Mouse (Mus musculus): ENCODE results near the gene Gm11214. TPM values are rescaled to one million over a fixed set of nuclear protein-coding genes. Genes with fewer than 3 reads are reported as not detected.

Gm11214 gene
- total RNA-seq (2021): not detected

- intact Hi-C loops (cut with DNase I): no loop called here
- DNase-seq (ENCODE audit: low spot score): no peak
These were observed at the start of gene Gm11214 for GRCm38 (mm10) chr4:63663279-63663678. Gene Gm11214 (minus strand): TSS chr4:63663379.

DNA sequence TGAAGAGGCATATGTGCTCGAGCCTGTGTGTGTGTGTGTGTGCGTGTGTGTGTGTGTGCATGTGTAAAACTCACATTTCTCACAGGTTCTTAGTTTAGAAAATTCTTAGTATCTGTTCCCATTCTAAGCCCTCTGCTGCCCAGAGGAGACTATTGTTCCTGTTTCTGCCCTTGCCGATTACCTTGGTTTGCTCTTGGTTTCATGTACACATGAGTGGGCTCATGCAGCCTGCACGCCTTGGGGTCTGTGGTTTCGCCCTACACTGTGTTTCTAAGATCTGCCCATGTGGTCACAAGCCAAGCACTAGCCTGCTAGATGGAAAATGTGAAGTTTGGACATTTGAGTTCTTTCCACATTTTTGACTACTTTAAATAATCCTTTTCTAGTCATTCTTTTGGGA is 48.7 kb upstream of the Gm11214 start:
- intact Hi-C loops (cut with DNase I): no loop called here
- DNase-seq (ENCODE audit: low spot score): no peak

DNA sequence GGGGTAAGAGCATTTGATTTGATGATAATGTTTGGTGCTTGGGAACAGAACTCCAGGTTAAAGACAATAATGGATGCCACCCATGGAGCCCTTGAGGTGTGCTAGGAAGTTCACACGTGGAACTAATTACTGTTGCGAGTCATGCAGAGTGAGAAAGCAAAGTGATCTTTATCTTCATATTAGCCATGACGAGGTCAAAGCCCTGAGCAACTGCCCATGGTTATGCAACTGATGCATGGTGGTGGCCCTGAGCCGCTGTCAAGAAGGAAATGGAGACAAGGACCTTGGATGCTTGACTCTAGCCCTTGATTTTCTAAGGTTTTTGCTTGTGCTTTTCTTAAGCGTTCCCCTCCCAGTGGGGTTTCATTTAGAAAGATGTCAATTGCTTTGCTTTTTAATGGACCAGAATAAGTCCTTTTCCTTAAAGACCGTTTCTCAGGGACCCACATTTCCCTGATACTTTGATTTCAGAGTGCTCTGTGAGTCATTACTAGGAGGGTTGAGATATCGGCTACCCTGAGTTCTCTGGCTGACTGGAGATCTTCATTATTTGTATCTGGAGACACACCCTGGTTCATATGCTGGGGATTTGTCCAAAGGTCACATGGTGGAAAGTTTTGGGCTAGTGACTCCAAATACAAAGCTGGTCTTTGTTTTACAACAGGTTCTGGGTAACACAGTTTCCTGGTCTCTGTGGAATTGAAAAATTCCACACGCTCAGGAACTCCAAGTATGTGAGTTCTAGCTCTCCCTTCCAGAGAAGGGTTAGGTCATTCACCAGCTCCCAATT is 47.4 kb upstream of the Gm11214 start:
- intact Hi-C loops (cut with DNase I): no loop called here
- DNase-seq (ENCODE audit: low spot score): no peak

- DNase-seq (ENCODE audit: low spot score): no peak
- intact Hi-C loops (cut with DNase I): no loop called here
These were observed 43.2 kb upstream of the Gm11214 start for GRCm38 (mm10) chr4:63706279-63706971.

DNA sequence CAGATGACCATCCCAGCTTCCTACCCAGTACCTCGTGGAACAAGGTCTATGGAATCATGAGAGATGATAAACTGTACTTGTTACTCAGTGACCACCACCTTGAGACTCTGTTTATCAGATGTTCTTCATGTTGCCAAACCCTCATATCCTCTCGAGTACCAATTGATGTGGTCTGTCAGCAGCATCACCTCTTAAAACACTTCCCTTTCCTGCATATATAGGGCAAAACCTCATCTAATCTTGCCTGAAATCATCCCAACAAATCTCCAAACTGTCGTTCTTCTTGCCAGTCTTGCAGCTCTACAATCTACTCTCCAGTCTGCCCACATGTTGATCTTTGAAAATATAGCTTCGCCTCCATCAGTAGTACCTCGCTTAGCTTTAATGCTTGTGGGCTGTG is 41.1 kb upstream of the Gm11214 start:
- intact Hi-C loops (cut with DNase I): no loop called here
- no peak for DNase-seq (ENCODE audit: low spot score)

- DNase-seq (ENCODE audit: low spot score): no peak
- intact Hi-C loops (cut with DNase I): no loop called here
These were observed 40.5 kb upstream of the Gm11214 start for GRCm38 (mm10) chr4:63703686-63704085.

GRCm38 (mm10) chr4:63702006-63702704 is 39.0 kb upstream of the Gm11214 start:
- no peak for DNase-seq (ENCODE audit: low spot score)
- intact Hi-C loops (cut with DNase I): no loop called here

DNA sequence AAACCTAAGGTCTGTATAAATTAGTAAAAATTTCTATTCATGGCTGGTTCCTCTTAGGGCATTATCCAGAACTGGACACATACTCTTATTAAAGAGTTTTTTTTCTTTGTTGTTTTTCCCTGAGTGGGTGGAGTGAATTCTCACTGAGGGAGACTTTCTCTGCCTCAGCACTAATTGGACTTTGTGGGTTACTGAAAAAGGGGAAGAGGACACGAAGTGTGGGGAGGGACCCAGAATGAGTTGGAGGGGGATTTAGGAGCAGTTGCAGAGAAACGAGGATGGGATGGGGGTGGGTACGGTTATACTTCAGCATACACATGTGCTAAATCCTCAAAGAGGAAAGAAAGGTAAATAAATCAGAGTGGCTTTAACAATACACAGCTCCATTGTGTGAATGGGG is 36.6 kb upstream of the Gm11214 start:
- no peak for DNase-seq (ENCODE audit: low spot score)
- intact Hi-C loops (cut with DNase I): no loop called here

GRCm38 (mm10) chr4:63696921-63697320 is 33.7 kb upstream of the Gm11214 start:
- intact Hi-C loops (cut with DNase I): no loop called here
- DNase-seq (ENCODE audit: low spot score): no peak

- intact Hi-C loops (cut with DNase I): no loop called here
- no peak for DNase-seq (ENCODE audit: low spot score)
These were observed 29.2 kb upstream of the Gm11214 start for GRCm38 (mm10) chr4:63692351-63692750.

GRCm38 (mm10) chr4:63687429-63687828 is 24.2 kb upstream of the Gm11214 start:
- intact Hi-C loops (cut with DNase I): loop anchor here (2.0 to 10.0 kb wide), 4 partner anchors 95 to 807 kb away; no protein-coding TSS in a partner anchor
- DNase-seq (ENCODE audit: low spot score): no peak

- intact Hi-C loops (cut with DNase I): loop anchor here (1.0 to 10.0 kb wide), 5 partner anchors 96 to 809 kb away; no protein-coding TSS in a partner anchor
- no peak for DNase-seq (ENCODE audit: low spot score)
These were observed 23.0 kb upstream of the Gm11214 start for GRCm38 (mm10) chr4:63686157-63686556.

GRCm38 (mm10) chr4:63685253-63685525 is 22.0 kb upstream of the Gm11214 start:
- intact Hi-C loops (cut with DNase I): loop anchor here (5.0 to 10.0 kb wide), 3 partner anchors 97 to 810 kb away; no protein-coding TSS in a partner anchor
- DNase-seq (ENCODE audit: low spot score): no peak

DNA sequence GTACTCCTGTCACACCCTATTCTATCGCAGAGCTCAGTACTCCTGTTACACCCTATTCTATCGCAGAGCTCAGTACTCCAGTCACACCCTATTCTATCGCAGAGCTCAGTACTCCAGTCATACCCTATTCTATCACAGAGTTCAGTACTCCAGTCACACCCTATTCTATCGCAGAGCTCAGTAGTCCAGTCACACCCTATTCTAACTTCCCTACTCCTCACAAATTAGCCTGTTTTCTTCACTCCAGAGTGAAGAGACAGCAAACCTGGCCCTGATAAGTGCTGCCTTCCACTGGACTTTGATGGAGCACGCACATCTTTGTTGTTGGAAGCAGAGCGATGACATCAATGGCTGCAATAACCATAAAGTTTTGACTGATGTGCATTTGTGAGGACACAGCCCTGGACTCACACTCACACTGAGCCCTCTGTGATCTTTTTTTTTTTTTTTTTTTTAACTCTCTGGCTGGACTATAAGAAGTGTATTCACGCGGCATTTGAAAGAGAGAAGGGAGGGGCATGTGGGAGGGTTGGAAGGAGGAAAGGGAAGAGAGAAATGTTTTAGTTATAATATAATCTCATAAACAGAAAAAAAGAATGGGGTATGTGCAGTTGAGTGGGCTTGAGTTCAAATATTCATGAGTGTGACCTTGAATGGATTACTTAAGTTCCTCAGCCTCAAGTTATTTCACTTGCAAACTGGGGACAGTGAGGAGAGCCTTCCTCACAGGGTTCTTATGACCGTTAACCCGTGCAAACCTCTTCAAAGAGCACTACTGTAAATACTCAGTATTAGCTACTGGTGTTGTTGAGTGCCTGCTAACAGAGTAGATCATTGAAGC is 21.5 kb upstream of the Gm11214 start:
- no peak for DNase-seq (ENCODE audit: low spot score)
- intact Hi-C loops (cut with DNase I): loop anchor here (5.0 to 10.0 kb wide), 3 partner anchors 98 to 810 kb away; no protein-coding TSS in a partner anchor

DNA sequence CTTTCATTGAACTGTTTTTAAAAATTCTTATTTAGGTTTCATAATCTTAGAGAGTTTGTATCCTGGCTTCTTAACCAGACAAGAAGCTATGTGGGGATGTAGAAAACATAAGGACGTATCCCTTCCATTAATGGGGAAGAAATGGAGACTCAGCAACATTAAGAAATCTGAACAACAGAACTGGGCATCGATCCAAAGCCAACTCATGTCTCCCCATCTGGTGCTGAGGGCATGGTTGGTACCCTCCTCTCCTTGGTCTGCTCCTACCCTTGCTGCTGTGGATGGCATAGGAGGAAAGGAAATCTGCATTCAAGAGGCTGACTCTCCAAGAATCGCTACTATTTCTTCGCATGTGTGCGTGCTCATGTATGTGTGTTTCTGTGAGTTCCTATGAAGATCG is 20.5 kb upstream of the Gm11214 start:
- intact Hi-C loops (cut with DNase I): loop anchor here (10.0 kb wide), 1 partner anchor 811 kb away; no protein-coding TSS in a partner anchor
- DNase-seq (ENCODE audit: low spot score): no peak

DNA sequence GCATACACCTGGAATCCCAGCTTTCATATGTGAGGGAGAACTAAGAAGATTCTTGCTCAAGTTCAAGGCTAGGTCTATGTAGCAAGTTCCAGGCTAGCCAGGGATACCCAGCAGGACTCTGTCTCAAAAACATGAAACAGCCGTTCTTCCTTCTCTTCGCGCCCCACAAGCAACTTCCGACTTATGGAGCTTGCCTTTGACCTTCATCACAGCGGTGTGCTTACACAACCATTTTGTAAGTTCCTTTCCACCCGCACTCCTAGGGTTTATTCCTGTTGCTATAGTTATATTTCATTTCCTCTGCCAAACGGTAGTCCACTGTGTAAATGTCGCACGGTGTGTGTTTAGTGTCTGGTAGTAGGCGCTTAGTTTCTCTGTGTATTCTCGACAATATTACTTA is 19.9 kb upstream of the Gm11214 start:
- intact Hi-C loops (cut with DNase I): loop anchor here (10.0 kb wide), 1 partner anchor 812 kb away; no protein-coding TSS in a partner anchor

GRCm38 (mm10) chr4:63682441-63682840 is 19.3 kb upstream of the Gm11214 start:
- no peak for DNase-seq (ENCODE audit: low spot score)
- intact Hi-C loops (cut with DNase I): loop anchor here (10.0 kb wide), 1 partner anchor 812 kb away; no protein-coding TSS in a partner anchor

More for the DNA sequence above, 19.9 kb upstream of the Gm11214 start:
- DNase-seq (ENCODE audit: low spot score): no peak

- intact Hi-C loops (cut with DNase I): loop anchor here (10.0 kb wide), 1 partner anchor 813 kb away; no protein-coding TSS in a partner anchor
- no peak for DNase-seq (ENCODE audit: low spot score)
These were observed 18.4 kb upstream of the Gm11214 start for GRCm38 (mm10) chr4:63681557-63681956.

GRCm38 (mm10) chr4:63675128-63675527 is 11.9 kb upstream of the Gm11214 start:
- DNase-seq (ENCODE audit: low spot score): no peak
- intact Hi-C loops (cut with DNase I): no loop called here

GRCm38 (mm10) chr4:63668255-63668654 is 5.1 kb upstream of the Gm11214 start:
- no peak for DNase-seq (ENCODE audit: low spot score)
- intact Hi-C loops (cut with DNase I): no loop called here
